Comparison of ENCODE assay signal across 8 mouse cellular contexts in genomic region chr15:5116270-5117030, GRCm38 (mm10). TPM values are rescaled to one million over a fixed set of nuclear protein-coding genes. Genes with fewer than 3 reads are reported as not detected.
DNase-seq lines count a peak whose midpoint lies in the region; ATAC-seq lines count a peak whose summit lies in the region.

Gene Rpl37 (plus strand): TSS chr15:5116645.

- under 1% methylated on average over 55 of the region's 55 CpGs for WGBS in heart, embryonic 13.5 days
- under 1% methylated on average over 55 of the region's 55 CpGs for WGBS in liver, embryonic 12.5 days (ENCODE audit: insufficient replicate concordance)
- under 1% methylated on average over 55 of the region's 55 CpGs for WGBS in stomach, embryonic 15.5 days

- peaks cover 42% of the 10 kb centered on the region for H3K36me3 ChIP-seq in heart, embryonic 13.5 days
- H3K36me3 ChIP-seq in liver, embryonic 12.5 days, result peaks cover 45% of the 10 kb centered on the region
- peaks cover 24% of the 10 kb centered on the region for H3K36me3 ChIP-seq in stomach, embryonic 15.5 days

- DNase-seq in CD4-positive, CD25-positive, alpha-beta regulatory T cell, adult 2 months (ENCODE audit: low read depth, low spot score), result peak; percentile 99
- peak; percentile 68 for DNase-seq in fat pad, adult 2 months (ENCODE audit: extremely low read depth, low read depth, low spot score)
- DNase-seq in kidney, postnatal 10 days, result peak; percentile 99
- DNase-seq in natural killer cell, adult 2 months (ENCODE audit: low spot score in 2 of 2), result peak; percentile 99

- H3K4me1 ChIP-seq in brown adipose tissue, adult 24 weeks (ENCODE audit: control insufficient read depth, insufficient read depth, insufficient read length, low read length), result peaks cover 8% of the 10 kb centered on the region; the same call in 1 of the 2 replicates
- peaks cover 40% of the 10 kb centered on the region for H3K4me1 ChIP-seq in heart, embryonic 13.5 days
- peaks cover 65% of the 10 kb centered on the region for H3K4me1 ChIP-seq in liver, embryonic 12.5 days
- H3K4me1 ChIP-seq in stomach, embryonic 15.5 days, result peaks cover 4% of the 10 kb centered on the region; the same call in 1 of the 2 replicates

- H3K4me3 ChIP-seq in brown adipose tissue, adult 24 weeks (ENCODE audit: insufficient read depth, low read depth, low read length), result peak within 1 kb of the TSS; percentile 95
- H3K4me3 ChIP-seq in heart, embryonic 13.5 days, result peak within 1 kb of the TSS; percentile 75
- H3K4me3 ChIP-seq in liver, embryonic 12.5 days, result peak within 1 kb of the TSS; percentile 86
- peak within 1 kb of the TSS; percentile 84 for H3K4me3 ChIP-seq in stomach, embryonic 15.5 days (replicated peaks)

- H3K4me2 ChIP-seq in heart, embryonic 13.5 days, result peak within 1 kb of the TSS; percentile 81
- peak within 1 kb of the TSS; percentile 87 for H3K4me2 ChIP-seq in liver, embryonic 12.5 days
- H3K4me2 ChIP-seq in stomach, embryonic 15.5 days, result peak within 1 kb of the TSS; percentile 66

- ATAC-seq in heart, embryonic 13.5 days (ENCODE audit: extremely low read depth, insufficient number of reproducible peaks, low FRiP score, low TSS enrichment), result peak; percentile 98
- peak; percentile 96 for ATAC-seq in liver, embryonic 12.5 days
- ATAC-seq in stomach, embryonic 15.5 days (ENCODE audit: insufficient read depth, low FRiP score, low read depth), result peak; percentile 99

- H3K9ac ChIP-seq in heart, embryonic 13.5 days, result peak within 1 kb of the TSS; percentile 94
- H3K9ac ChIP-seq in liver, embryonic 12.5 days, result peak within 1 kb of the TSS; percentile 92
- H3K9ac ChIP-seq in stomach, embryonic 15.5 days, result peak within 1 kb of the TSS; percentile 91

- peak within 1 kb of the TSS; percentile 89 for H3K27ac ChIP-seq in brown adipose tissue, adult 24 weeks (replicated peaks; ENCODE audit: low read depth, low read length)
- peak within 1 kb of the TSS; percentile 90 for H3K27ac ChIP-seq in heart, embryonic 13.5 days (replicated peaks)
- H3K27ac ChIP-seq in liver, embryonic 12.5 days, result peak within 1 kb of the TSS; percentile 87
- peak within 1 kb of the TSS; percentile 95 for H3K27ac ChIP-seq in stomach, embryonic 15.5 days

- no peaks in the 10 kb centered on the region for H3K9me3 ChIP-seq in heart, embryonic 13.5 days
- H3K9me3 ChIP-seq in liver, embryonic 12.5 days (replicated peaks), result no peaks in the 10 kb centered on the region
- H3K9me3 ChIP-seq in stomach, embryonic 15.5 days, result no peaks in the 10 kb centered on the region

- no peaks in the 10 kb centered on the region for H3K27me3 ChIP-seq in heart, embryonic 13.5 days (replicated peaks)
- H3K27me3 ChIP-seq in liver, embryonic 12.5 days (replicated peaks), result no peaks in the 10 kb centered on the region
- H3K27me3 ChIP-seq in stomach, embryonic 15.5 days (replicated peaks), result no peaks in the 10 kb centered on the region

RNA-seq across cellular contexts. Expression of gene Rpl37, which starts in this region (rescaled TPM):
- polyA plus RNA-seq in brown adipose tissue, adult 24 weeks (2012; ENCODE audit: insufficient read depth, insufficient read length, missing spikeins), result 272 and 605 TPM in 2 replicates
- polyA plus RNA-seq in heart, embryonic 13.5 days (2015; fragmentation: Nextera tagmentation; extraction: Ambion mirVana), result 363 and 370 TPM in 2 replicates
- polyA plus RNA-seq in liver, embryonic 12.5 days (2016; fragmentation: Nextera tagmentation; extraction: Ambion mirVana), result 532 and 540 TPM in 2 replicates
- 511 and 526 TPM in 2 replicates for polyA plus RNA-seq in stomach, embryonic 15.5 days (2015; fragmentation: Nextera tagmentation; extraction: Ambion mirVana)

Comparison
In these comparisons a context has a peak if more than half of its experiments do, and no peak if none do; other contexts are left out.
1. Peak in every context shown above with its lines: DNase-seq, ATAC-seq, H3K4me3 ChIP-seq and H3K27ac ChIP-seq.